Mouse (Mus musculus) embryonic facial prominence, embryonic 15.5 days (tissue): Measurements from ENCODE around the gene Pnpla1. TPM values are rescaled to one million over a fixed set of nuclear protein-coding genes. Genes with fewer than 3 reads are reported as not detected.

Source experiments
- ATAC-seq: fragments of 200-750 bp; cut with Nextera tagmentation; 2 replicates; pipeline ENCODE4 v1.8.0; 2017; ENCODE audit warnings: low read depth, moderate TSS enrichment; ENCODE audit not compliant: insufficient number of reproducible peaks, low FRiP score, low TSS enrichment
- H3K27ac ChIP-seq: fragments of 300-500 bp; sonication (generic); replicated peaks from 2 replicates; pipeline ENCODE4 v1.5.1; 2015; ENCODE audit warnings: mild to moderate bottlenecking, inconsistent platforms
- H3K27me3 ChIP-seq: fragments of 300-500 bp; sonication (generic); 2 replicates; pipeline ENCODE4 v1.6.1; 2015; ENCODE audit warnings: inconsistent platforms
- H3K36me3 ChIP-seq: fragments of 300-500 bp; sonication (generic); 2 replicates; pipeline ENCODE4 v1.6.1; 2015; ENCODE audit warnings: mild to moderate bottlenecking, inconsistent platforms
- H3K4me1 ChIP-seq: fragments of 300-500 bp; sonication (generic); 2 replicates; pipeline ENCODE4 v1.6.1; 2015; ENCODE audit warnings: inconsistent platforms
- H3K4me2 ChIP-seq: fragments of 300-500 bp; sonication (generic); replicated peaks from 2 replicates; pipeline ENCODE4 v1.6.1; 2015; ENCODE audit warnings: mild to moderate bottlenecking, inconsistent platforms
- H3K4me3 ChIP-seq: fragments of 300-500 bp; sonication (generic); replicated peaks from 2 replicates; pipeline ENCODE4 v1.5.1; 2015; ENCODE audit warnings: mild to moderate bottlenecking, inconsistent platforms
- H3K9ac ChIP-seq: fragments of 300-500 bp; sonication (generic); 2 replicates; pipeline ENCODE4 v1.6.1; 2015; ENCODE audit warnings: inconsistent platforms
- H3K9me3 ChIP-seq: fragments of 300-500 bp; sonication (generic); replicated peaks from 2 replicates; pipeline ENCODE4 v1.6.1; 2016; ENCODE audit warnings: inconsistent platforms
- WGBS: fragments of 180-500 bp; shearing (Covaris S2); methylation state at CpG from one replicate; pipeline ENCODE4 v1.1.7; 2015; 5-methylcytosine and 5-hydroxymethylcytosine counted together
- polyA plus RNA-seq: library from polyadenylated mRNA; unstranded; fragments of >200 nt; fragmentation: Nextera tagmentation; extraction: Ambion mirVana; gene quantifications from 2 replicates; pipeline ENCODE4 v1.2.1, GENCODE M21; 2015

Pnpla1 gene
- polyA plus RNA-seq, 1 experiment from 2014 or later: 7.9 TPM

DNA sequence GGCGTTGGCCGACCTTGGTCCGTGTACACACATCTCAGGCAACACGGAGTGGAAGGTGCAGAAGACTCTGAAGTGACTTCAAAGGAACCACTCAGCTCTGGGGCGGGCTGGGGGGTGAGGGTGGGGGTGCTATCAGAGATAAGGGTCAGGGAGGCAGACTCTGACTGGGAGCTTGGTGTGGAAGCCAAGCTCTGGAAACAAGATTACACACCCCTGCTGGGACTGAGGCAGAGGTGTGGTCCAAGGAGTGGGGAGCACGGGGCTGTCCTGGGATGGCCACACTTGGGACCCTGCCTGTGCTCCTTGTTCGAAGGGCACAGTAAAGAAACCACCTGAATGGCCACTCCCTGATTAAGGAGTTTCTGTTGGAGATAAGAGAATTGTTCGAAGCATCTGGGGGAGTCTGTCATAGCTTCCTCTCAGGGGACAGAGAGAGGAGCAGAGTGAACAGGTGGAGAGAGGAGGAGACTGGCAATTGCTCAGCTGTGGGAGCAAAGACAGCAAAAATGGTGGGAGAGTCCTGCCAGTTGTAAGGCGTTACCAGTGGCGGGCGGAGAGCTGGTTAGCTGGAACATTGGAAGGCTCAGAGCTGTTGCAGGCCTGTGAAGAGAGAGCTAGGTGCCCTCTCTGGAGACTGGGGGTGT lies 11.1 kb upstream of the Pnpla1 start:
- no peak for ATAC-seq
- H3K27ac ChIP-seq: no peak overlapping the region
- H3K9me3 ChIP-seq: no peaks in the 10 kb centered on the region
- 0 out of 2 replicates have a peak, but pooled peaks cover 6% of the 10 kb centered on the region for H3K4me1 ChIP-seq
- H3K4me3 ChIP-seq: no peak overlapping the region
- H3K36me3 ChIP-seq: no peaks in the 10 kb centered on the region
- H3K4me2 ChIP-seq: no peak overlapping the region
- H3K9ac ChIP-seq: no peak overlapping the region
- WGBS: 65% methylated on average over 10 of the region's 11 CpGs
- H3K27me3 ChIP-seq: no peaks in the 10 kb centered on the region

GRCm38 (mm10) chr17:28850511-28850910 lies 7.7 kb upstream of the Pnpla1 start:
- Histone ChIP-seq H3K27me3 (no peaks in the 10 kb centered on the region), H3K36me3 (no peaks in the 10 kb centered on the region), H3K9ac (no peak overlapping the region), H3K4me1 (no peaks in the 10 kb centered on the region), H3K4me2 (no peak overlapping the region), H3K4me3 (no peak overlapping the region), H3K27ac (no peak overlapping the region), H3K9me3 (no peaks in the 10 kb centered on the region)
- no peak for ATAC-seq
- WGBS: 92% methylated on average over 5 of the region's 5 CpGs

DNA sequence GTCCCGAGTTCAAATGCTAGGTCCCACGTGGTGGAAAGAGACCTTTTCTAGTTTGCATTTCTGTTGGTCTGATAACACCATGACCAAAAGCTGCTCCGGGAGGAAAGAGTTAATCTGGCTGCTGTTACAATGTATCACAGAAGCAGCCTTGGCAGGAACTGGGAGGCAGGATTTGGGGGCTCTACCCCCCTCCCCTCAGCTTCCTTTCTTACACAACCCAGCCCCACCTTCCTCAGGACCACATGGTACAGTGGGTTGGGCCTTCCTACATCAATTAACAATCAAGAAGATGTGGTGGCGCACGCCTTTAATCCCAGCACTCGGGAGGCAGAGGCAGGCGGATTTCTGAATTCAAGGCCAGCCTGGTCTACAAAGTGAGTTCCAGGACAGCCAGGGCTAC lies 3.8 kb upstream of the Pnpla1 start:
- no peak overlapping the region for H3K9ac ChIP-seq
- H3K4me1 ChIP-seq: peaks cover 3% of the 10 kb centered on the region; the same call in 1 of the 2 replicates
- H3K36me3 ChIP-seq: no peaks in the 10 kb centered on the region
- 83% methylated on average over 7 of the region's 7 CpGs for WGBS
- no peak overlapping the region for H3K27ac ChIP-seq
- no peak overlapping the region for H3K4me2 ChIP-seq
- ATAC-seq: no peak
- H3K27me3 ChIP-seq: no peaks in the 10 kb centered on the region
- H3K4me3 ChIP-seq: no peak overlapping the region
- H3K9me3 ChIP-seq: no peaks in the 10 kb centered on the region

DNA sequence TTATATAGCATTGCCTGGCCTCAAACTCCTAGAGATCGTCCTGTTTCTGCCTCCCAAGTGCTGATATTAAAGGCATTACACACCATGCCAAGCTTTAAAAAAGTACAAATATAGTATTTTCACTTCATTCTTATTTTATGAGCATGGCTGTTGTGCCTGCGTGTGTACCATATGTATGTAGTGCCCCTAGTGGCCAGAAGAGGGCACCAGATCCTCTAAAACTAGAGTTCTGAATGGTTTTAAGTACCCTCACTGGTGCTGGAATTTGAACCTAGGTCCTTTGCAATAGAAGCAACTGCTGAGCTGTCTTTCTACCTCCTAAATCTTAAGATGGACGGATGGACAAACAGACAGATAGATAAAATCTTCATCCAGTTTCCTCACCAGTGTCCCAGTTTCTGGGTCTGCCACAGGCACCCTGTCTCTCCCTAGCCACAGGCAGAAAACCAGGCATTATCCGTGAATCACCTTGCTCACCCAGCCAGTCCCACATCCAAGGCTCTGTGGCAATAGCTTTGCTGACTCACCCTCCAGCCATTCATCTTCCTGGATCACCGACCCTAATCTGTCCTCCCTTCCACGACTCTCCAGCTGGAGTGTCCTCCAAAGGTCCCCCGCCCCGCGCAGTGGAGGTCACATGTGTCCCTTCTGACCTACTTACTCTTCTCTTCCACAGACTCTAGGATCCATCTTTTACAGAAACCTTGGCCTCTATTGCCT lies 2.9 kb upstream of the Pnpla1 start:
- Histone ChIP-seq H3K4me1 (peaks cover 3% of the 10 kb centered on the region; the same call in 1 of the 2 replicates), H3K36me3 (no peaks in the 10 kb centered on the region), H3K27me3 (no peaks in the 10 kb centered on the region), H3K27ac (peak overlapping the region; percentile 68; the same call in 1 of the 2 replicates), H3K9ac (no peak overlapping the region), H3K4me3 (no peak overlapping the region), H3K4me2 (no peak overlapping the region), H3K9me3 (no peaks in the 10 kb centered on the region)
- no peak for ATAC-seq
- 70% methylated on average over 9 of the region's 9 CpGs for WGBS

- peak overlapping the region; percentile 68; the same call in 1 of the 2 replicates for H3K27ac ChIP-seq
- ATAC-seq: peak; percentile 61; the same call in 1 of the 2 replicates
- 40% methylated on average over 3 of the region's 3 CpGs for WGBS
Measured at GRCm38 (mm10) chr17:28856030-28856429, 2.2 kb upstream of the Pnpla1 start.

GRCm38 (mm10) chr17:28863926-28864325 lies 5.7 kb downstream of the Pnpla1 start:
- 63% methylated on average over 7 of the region's 7 CpGs for WGBS
- no peak for ATAC-seq
- no peak overlapping the region for H3K4me2 ChIP-seq
- H3K27ac ChIP-seq: no peak overlapping the region
- H3K4me1 ChIP-seq: no peaks in the 10 kb centered on the region
- no peaks in the 10 kb centered on the region for H3K27me3 ChIP-seq
- no peak overlapping the region for H3K9ac ChIP-seq
- H3K4me3 ChIP-seq: no peak overlapping the region
- H3K9me3 ChIP-seq: no peaks in the 10 kb centered on the region
- no peaks in the 10 kb centered on the region for H3K36me3 ChIP-seq

More at GRCm38 (mm10) chr17:28856030-28856429, 2.2 kb upstream of the Pnpla1 start:
- no peaks in the 10 kb centered on the region for H3K36me3 ChIP-seq
- peaks cover 3% of the 10 kb centered on the region; the same call in 1 of the 2 replicates for H3K4me1 ChIP-seq
- H3K4me2 ChIP-seq: no peak overlapping the region
- H3K9me3 ChIP-seq: no peaks in the 10 kb centered on the region
- no peak overlapping the region for H3K4me3 ChIP-seq
- H3K27me3 ChIP-seq: no peaks in the 10 kb centered on the region
- H3K9ac ChIP-seq: no peak overlapping the region

- Histone ChIP-seq H3K4me3 (no peak overlapping the region), H3K9ac (no peak overlapping the region), H3K27ac (no peak overlapping the region), H3K27me3 (no peaks in the 10 kb centered on the region), H3K4me2 (no peak overlapping the region), H3K4me1 (no peaks in the 10 kb centered on the region), H3K36me3 (no peaks in the 10 kb centered on the region), H3K9me3 (no peaks in the 10 kb centered on the region)
- no peak for ATAC-seq
- 74% methylated on average over 6 of the region's 6 CpGs for WGBS
Measured at GRCm38 (mm10) chr17:28864464-28864863, 6.3 kb downstream of the Pnpla1 start.

- no peaks in the 10 kb centered on the region for H3K36me3 ChIP-seq
- H3K4me1 ChIP-seq: no peaks in the 10 kb centered on the region
- no peaks in the 10 kb centered on the region for H3K27me3 ChIP-seq
- no peak overlapping the region for H3K4me2 ChIP-seq
- H3K27ac ChIP-seq: no peak overlapping the region
- H3K9me3 ChIP-seq: no peaks in the 10 kb centered on the region
- no peak overlapping the region for H3K9ac ChIP-seq
- H3K4me3 ChIP-seq: no peak overlapping the region
- no peak for ATAC-seq
Measured at GRCm38 (mm10) chr17:28866921-28867320, 8.7 kb downstream of the Pnpla1 start.

DNA sequence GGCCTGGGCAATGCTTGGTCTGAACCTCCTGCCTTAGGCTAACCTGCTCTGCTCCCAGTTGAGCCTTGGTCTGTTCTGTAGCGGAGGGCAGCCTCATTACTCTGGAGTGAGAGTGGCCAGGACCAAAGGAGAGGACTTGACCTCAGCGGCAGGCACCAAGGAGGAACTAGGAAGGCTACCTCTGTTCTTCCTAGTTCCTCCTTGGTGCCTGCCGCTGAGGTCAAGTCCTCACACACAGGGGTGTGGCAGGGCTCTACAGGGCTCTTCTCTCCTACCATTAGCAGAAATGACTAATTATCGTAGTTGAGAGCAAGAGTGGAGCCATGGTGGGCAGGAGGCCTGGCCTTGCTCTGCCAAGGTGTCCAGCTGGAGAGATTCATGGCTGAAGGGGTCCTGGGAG lies 9.2 kb downstream of the Pnpla1 start:
- no peak overlapping the region for H3K27ac ChIP-seq
- WGBS: 89% methylated on average over 4 of the region's 4 CpGs

GRCm38 (mm10) chr17:28869412-28870110 lies 11.3 kb downstream of the Pnpla1 start:
- H3K9me3 ChIP-seq: no peaks in the 10 kb centered on the region
- H3K4me3 ChIP-seq: no peak overlapping the region
- H3K27me3 ChIP-seq: no peaks in the 10 kb centered on the region
- H3K4me2 ChIP-seq: no peak overlapping the region
- no peaks in the 10 kb centered on the region for H3K36me3 ChIP-seq
- no peak overlapping the region for H3K27ac ChIP-seq
- WGBS: 59% methylated on average over 9 of the region's 9 CpGs
- H3K4me1 ChIP-seq: no peaks in the 10 kb centered on the region
- no peak overlapping the region for H3K9ac ChIP-seq
- ATAC-seq: peak; percentile 32; the same call in 1 of the 2 replicates

More for the DNA sequence above, 9.2 kb downstream of the Pnpla1 start:
- no peaks in the 10 kb centered on the region for H3K9me3 ChIP-seq
- H3K4me3 ChIP-seq: no peak overlapping the region
- H3K36me3 ChIP-seq: no peaks in the 10 kb centered on the region
- no peak for ATAC-seq
- no peaks in the 10 kb centered on the region for H3K27me3 ChIP-seq
- H3K4me2 ChIP-seq: no peak overlapping the region
- no peak overlapping the region for H3K9ac ChIP-seq
- H3K4me1 ChIP-seq: no peaks in the 10 kb centered on the region

DNA sequence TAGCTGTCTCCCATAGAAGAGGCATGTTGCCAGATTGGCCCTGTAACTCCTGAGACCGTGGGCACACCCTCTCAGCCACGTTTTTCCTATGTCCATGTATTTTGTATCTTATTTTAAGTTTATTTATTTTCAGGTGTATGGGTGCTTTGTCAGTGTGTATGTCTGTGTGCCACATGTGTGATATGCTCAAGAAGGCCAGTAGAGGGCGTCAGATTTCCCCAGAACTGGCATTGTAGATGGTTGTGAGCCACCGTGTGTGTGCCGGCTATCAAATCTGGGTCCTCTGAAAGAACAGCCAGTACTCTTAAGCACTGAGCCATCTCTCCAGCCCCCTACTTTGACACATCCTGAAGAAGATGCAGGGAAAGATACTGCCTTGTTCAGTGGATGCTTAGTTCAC lies 12.2 kb downstream of the Pnpla1 start:
- ATAC-seq: no peak
- WGBS: 68% methylated on average over 5 of the region's 5 CpGs
- Histone ChIP-seq H3K4me3 (no peak overlapping the region), H3K27ac (no peak overlapping the region), H3K4me1 (peaks cover 8% of the 10 kb centered on the region), H3K36me3 (no peaks in the 10 kb centered on the region), H3K9me3 (no peaks in the 10 kb centered on the region), H3K27me3 (no peaks in the 10 kb centered on the region), H3K9ac (no peak overlapping the region), H3K4me2 (no peak overlapping the region)
